Mouse (Mus musculus) megakaryocyte, embryonic 14.5 days (primary cell): ENCODE measurements around the gene Ttc33.

Experiments used
- FLI1 ChIP-seq: IDR thresholded peaks from 2 replicates; pipeline ENCODE4 v1.6.1; 2012; ENCODE audit warnings: low read length, inconsistent platforms, mixed read lengths
- GATA1 ChIP-seq: IDR thresholded peaks from 3 replicates; pipeline ENCODE4 v1.6.1; 2012; ENCODE audit warnings: mixed read lengths, low read length, inconsistent platforms, borderline replicate concordance

DNA sequence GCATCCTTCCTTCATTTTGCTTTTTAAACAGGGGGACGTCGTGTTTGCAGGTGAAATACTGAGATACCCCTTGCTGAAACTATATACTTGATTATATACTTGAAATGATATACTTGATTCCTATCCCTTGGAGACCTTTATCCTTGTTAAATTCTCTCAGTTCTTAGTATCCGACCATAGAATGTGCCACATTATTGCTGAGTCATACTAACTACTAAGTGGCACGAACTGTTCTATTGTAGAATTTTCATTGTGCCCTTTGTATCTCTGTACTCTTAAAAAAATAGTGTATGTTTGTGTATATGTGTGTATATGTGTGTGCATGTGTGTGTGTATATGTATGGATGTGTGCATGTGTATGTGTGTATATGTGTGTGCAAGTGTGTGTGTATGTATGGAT lies 29.0 kb upstream of the Ttc33 start:
- no peak for TF ChIP-seq GATA1
- TF ChIP-seq FLI1: no peak
